ENCODE assay signal across 22 mouse cellular contexts in genomic region chr3:15007821-15008220, GRCm38 (mm10).
DNase-seq lines count a peak whose midpoint lies in the region; ATAC-seq lines count a peak whose summit lies in the region.
"Had no signal": no experiment of that assay in that cellular context is flagged by ENCODE, and none has a peak within 500 bp of the region (broad histone marks: within the 10 kb centered on the region; RNA-seq: fewer than 3 reads in every experiment).

No protein-coding gene starts in this region.

- H3K27me3 ChIP-seq in heart, embryonic 11.5 days (ENCODE audit: control insufficient read depth, insufficient read depth, low read length), result no peaks in the 10 kb centered on the region
- H3K27me3 ChIP-seq: CH12.LX; embryonic facial prominence, embryonic 13.5 days; forebrain, embryonic 15.5 days; neural tube, embryonic 12.5 days had no signal

- ATAC-seq in megakaryocyte progenitor cell, adult 5-6 weeks (replicated peaks; ENCODE audit: poor library complexity), result no peak
- no peak for ATAC-seq in heart, embryonic 11.5 days (replicated peaks; ENCODE audit: insufficient number of reproducible peaks, low FRiP score, low TSS enrichment)
- ATAC-seq: forebrain, embryonic 15.5 days had no signal

- no peak overlapping the region for H3K4me2 ChIP-seq in heart, embryonic 11.5 days
- H3K4me2 ChIP-seq: embryonic facial prominence, embryonic 13.5 days; forebrain, embryonic 15.5 days; neural tube, embryonic 12.5 days had no signal

- no peak overlapping the region for H3K9ac ChIP-seq in heart, embryonic 11.5 days (ENCODE audit: low read depth, low read length)
- H3K9ac ChIP-seq: embryonic facial prominence, embryonic 13.5 days; forebrain, embryonic 15.5 days; neural tube, embryonic 12.5 days had no signal

- H3K36me3 ChIP-seq in heart, embryonic 11.5 days (ENCODE audit: control insufficient read depth, insufficient read depth, low read length), result no peaks in the 10 kb centered on the region
- H3K36me3 ChIP-seq: embryonic facial prominence, embryonic 13.5 days; forebrain, embryonic 15.5 days; midbrain, embryonic 10.5 days; neural tube, embryonic 12.5 days had no signal

- H3K4me1 ChIP-seq in heart, embryonic 11.5 days (ENCODE audit: control insufficient read depth, insufficient read depth, low read length), result no peaks in the 10 kb centered on the region
- H3K4me1 ChIP-seq: forebrain, embryonic 15.5 days; midbrain, embryonic 10.5 days; neural tube, embryonic 12.5 days had no signal

- no peak overlapping the region for H3K27ac ChIP-seq in heart, embryonic 11.5 days (ENCODE audit: low read depth, low read length)
- H3K27ac ChIP-seq: embryonic facial prominence, embryonic 13.5 days; forebrain, embryonic 15.5 days; left cerebral cortex, adult 2 months; midbrain, embryonic 10.5 days; neural tube, embryonic 12.5 days had no signal

- WGBS in heart, embryonic 11.5 days (ENCODE audit: insufficient replicate concordance), result 82% methylated on average over 3 of the region's 3 CpGs

- H3K4me3 ChIP-seq in heart, embryonic 11.5 days (ENCODE audit: low read depth, low read length), result no peak overlapping the region
- H3K4me3 ChIP-seq: embryonic facial prominence, embryonic 13.5 days; forebrain, embryonic 15.5 days; left cerebral cortex, adult 2 months; midbrain, embryonic 10.5 days; neural tube, embryonic 12.5 days had no signal

- no peaks in the 10 kb centered on the region for H3K9me3 ChIP-seq in heart, embryonic 11.5 days (replicated peaks; ENCODE audit: control insufficient read depth, low read length)
- H3K9me3 ChIP-seq: embryonic facial prominence, embryonic 13.5 days; forebrain, embryonic 15.5 days; midbrain, embryonic 10.5 days; neural tube, embryonic 12.5 days had no signal

- DNase-seq in adrenal gland, adult 2 months, result peak; percentile 68
- no peak for DNase-seq in adrenal gland, postnatal 4 days (ENCODE audit: low spot score in 2 of 2)
- peak; percentile 6 to 14 for DNase-seq in urinary bladder, adult 18-20 months (ENCODE audit: low spot score in 2 of 2)
- DNase-seq in urinary bladder, postnatal 25 days (ENCODE audit: low spot score), result no peak
- peak; percentile 49 for DNase-seq in fat pad, adult 2 months (ENCODE audit: extremely low read depth, low read depth, low spot score)
- DNase-seq in yolk sac, embryonic 10.5 days (ENCODE audit: low spot score), result no peak
- DNase-seq: cerebellum, postnatal 10 days; gastrocnemius, postnatal 14 days; layer of hippocampus, adult 9-11 months; left cerebral cortex, postnatal 4 days; liver; lung, adult 18-20 months; right cerebral cortex, adult 18-20 months; thymus, postnatal 25 days had no signal

Comparison
In these comparisons a context has a peak if more than half of its experiments do, and no peak if none do; other contexts are left out.
1. DNase-seq: peak in adrenal gland, adult 2 months (single experiment), urinary bladder, adult 18-20 months (2 of 2) and fat pad, adult 2 months (single experiment); none in adrenal gland, postnatal 4 days (0 of 2), urinary bladder, postnatal 25 days (single experiment) and yolk sac, embryonic 10.5 days (single experiment).